Mouse (Mus musculus) kidney, postnatal 4 days (tissue): Measurements from ENCODE around the gene Olfr1019.

Source experiments
- DNase-seq, 2 experiments: peaks; one replicate each; pipeline ENCODE4 v3.0.0; 2021; ENCODE audit warnings: mixed read lengths in 2 of 2

Gene Olfr1019

GRCm38 (mm10) chr2:85845383-85845782, at the start of gene Olfr1019:
Gene Olfr1019, minus strand, starts transcription at chr2:85845483.
- no peak for DNase-seq

GRCm38 (mm10) chr2:85885340-85885739, 40.1 kb upstream of the Olfr1019 start, which contains the start of gene Olfr1023:
Gene Olfr1023, plus strand, starts transcription at chr2:85885640.
- DNase-seq: no peak

GRCm38 (mm10) chr2:85868294-85868693, 23.0 kb upstream of the Olfr1019 start, which contains the start of gene Olfr1022:
Gene Olfr1022, plus strand, starts transcription at chr2:85868594.
- DNase-seq: no peak

GRCm38 (mm10) chr2:85846730-85847129, 1.4 kb upstream of the Olfr1019 start, which contains the start of gene Olfr1020:
Gene Olfr1020, plus strand, starts transcription at chr2:85847030.
- DNase-seq: no peak

GRCm38 (mm10) chr2:85818179-85818578, 27.1 kb downstream of the Olfr1019 start, which contains the start of gene Olfr1018:
Gene Olfr1018, plus strand, starts transcription at chr2:85818479.
- no peak for DNase-seq

- no peak for DNase-seq
Observed at GRCm38 (mm10) chr2:85804501-85804900, 40.8 kb downstream of the Olfr1019 start.

- no peak for DNase-seq
Observed at GRCm38 (mm10) chr2:85802444-85802843, 42.8 kb downstream of the Olfr1019 start, which contains the start of gene Olfr1016. Gene Olfr1016, minus strand, starts transcription at chr2:85802544.

GRCm38 (mm10) chr2:85792331-85792730, 53.0 kb downstream of the Olfr1019 start:
- DNase-seq: no peak
